Mouse (Mus musculus) lung, postnatal 10 days (tissue): ENCODE data around the gene Tbc1d8.

Experiments used
- DNase-seq: peaks from one replicate; pipeline ENCODE4 v3.0.0; 2021

The Tbc1d8 gene

DNA sequence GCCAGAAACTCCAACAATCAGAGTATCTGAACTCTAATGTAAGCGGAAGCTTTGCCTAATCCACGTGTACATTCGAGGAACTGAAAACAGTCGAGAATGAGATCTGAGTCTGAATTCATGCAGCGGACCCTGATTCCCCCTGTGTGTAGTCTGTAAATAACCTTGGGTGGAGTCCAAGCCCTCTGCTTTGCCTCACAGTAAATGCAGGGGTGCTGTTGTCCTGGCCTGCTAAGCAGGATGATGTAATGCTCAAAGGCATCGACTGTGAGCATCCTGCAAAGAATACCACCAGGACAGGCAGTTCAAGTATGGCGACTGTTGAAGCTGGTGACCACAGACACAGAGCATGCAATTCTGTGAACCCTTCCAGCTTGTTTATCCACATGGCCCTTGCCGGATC, 34.8 kb downstream of the Tbc1d8 start:
- DNase-seq = no peak

DNA sequence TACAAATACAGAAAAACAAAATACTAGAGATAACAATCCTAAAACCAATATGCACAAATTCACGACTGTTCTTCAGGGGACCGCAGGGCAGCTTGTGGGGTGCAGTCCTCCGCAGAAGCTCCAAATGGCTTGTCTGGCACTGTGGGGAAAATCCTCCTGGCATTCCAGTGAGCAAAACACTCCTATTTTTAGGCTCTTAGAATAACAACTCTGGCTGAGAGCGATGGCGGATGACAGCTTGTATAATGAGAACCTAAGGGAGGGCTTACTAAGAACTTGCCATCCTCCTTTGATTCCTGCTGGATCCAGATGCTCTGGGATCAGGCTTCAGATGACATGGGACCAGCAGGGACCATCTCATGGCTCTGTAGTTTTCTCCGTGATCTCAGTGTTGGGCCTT, 36.9 kb downstream of the Tbc1d8 start:
- DNase-seq = no peak

DNA sequence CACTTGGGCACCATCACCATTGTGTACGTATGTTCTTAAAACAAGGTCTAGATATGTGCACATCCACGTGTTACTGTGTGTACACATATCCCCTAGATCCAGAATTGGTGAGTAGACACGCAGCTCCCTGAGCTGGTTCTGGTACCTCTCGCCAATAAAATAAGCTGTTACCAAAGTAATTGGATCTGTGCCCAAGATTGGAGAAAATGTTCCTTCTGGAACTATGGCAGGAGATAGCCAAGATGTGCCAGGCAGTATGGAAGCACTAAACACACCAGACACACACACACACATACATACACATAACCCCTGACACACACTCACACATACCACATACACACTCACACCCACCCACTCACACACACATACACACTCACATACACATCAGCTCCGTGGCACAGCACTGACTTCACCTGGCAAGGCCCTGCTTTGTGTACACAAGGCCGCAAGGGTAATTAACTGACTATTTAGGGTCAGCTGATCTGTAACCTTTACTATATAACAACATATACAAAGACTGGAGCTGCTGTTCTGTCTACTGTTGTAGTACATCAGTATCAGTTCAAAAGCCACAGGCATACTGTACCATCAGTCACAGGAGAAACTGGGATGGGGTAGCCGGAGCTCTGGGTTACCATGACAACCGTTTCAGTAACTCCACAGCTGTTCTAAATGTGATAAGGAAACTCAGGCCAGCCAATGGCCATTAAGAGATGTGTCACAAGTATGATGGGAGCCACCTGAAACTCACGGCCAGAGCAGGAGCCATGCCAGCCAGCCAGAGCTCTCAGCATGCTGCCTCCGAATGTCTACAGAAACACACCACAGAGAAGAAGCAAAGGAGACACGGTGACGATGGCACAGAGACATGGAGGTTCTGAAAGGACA, 38.6 kb downstream of the Tbc1d8 start:
- DNase-seq = no peak

- no peak for DNase-seq
Measured at GRCm38 (mm10) chr1:39438629-39439028, 39.9 kb downstream of the Tbc1d8 start.

GRCm38 (mm10) chr1:39434264-39434663, 44.3 kb downstream of the Tbc1d8 start:
- DNase-seq = no peak

DNA sequence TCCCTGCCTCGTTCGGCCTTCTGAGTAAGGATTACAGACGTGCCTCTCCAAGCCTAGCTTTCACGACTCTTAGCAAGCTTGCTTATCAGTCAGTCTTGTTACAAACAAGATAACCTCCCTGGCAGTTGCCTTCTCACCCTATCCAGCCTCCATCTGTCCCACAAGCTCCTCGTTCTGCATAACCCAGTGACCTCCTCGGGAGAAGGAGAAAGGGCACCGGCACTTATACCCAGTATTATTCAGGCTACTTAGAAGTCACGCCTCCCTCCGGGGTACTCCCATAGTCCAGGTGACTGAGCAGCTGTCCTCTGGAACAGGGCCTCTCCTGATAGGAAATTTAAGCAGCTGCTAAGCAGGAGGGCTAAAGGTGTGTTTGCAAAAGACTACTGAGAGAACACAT, 48.5 kb downstream of the Tbc1d8 start:
- DNase-seq = no peak

DNA sequence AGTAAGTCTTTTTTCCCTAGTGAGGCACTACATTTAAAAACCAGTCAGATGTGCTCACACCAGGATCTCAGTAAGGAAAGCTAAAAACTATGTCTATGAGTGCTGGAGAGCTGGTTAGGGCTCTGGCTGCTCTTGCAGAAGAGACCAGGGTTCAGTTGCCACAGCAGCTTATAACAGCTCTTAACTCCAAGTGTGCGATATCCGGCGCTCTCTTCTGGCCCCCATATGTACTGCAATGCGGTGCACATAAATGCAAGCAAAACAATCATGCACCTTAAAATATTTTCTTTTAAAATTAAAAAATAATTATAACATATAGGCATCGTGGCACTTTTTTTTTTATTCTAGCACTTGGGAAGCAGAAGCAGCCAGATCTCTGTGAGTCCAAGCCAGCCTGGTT, 49.5 kb downstream of the Tbc1d8 start:
- DNase-seq = no peak

GRCm38 (mm10) chr1:39428280-39428679, 50.3 kb downstream of the Tbc1d8 start:
- no peak for DNase-seq

DNA sequence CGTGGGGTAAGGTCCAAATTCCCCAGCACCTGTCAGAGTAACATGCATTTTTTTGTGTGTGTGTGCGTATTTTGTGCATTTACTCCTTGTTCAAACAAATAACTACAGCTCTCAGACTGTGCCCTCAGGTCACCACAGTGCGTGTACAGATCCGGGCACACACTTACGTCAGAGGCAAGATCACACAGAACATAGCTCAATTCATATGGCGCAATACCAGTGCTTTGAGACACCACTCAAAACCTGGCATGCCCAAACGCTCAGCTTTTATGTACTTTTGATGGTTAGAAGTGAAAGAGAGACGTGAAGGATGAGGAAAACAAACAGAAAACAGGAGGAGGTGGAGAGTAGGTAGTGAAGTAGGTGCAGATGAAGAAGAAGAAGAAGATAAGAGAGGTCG, 53.1 kb downstream of the Tbc1d8 start:
- peak; percentile 52 for DNase-seq

DNA sequence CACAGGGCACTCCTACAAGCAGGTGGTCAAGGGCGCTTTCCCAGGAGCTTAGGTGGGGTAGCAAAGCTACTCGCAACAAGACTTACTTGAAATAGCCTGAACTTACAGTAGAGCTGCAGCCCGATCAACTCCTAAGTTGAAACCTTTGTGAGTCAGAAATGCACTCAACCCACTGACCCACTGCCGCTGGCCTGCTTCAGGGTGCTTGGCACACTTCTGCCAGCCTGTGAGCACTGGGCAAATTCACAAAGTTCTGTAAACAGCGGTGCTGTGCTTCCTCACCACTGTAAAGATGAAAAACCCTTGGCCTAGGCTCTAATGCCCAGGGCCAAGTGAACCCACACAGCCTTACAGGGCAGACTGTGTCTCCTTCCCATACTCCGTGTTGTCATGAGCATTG, 57.6 kb downstream of the Tbc1d8 start:
- no peak for DNase-seq

- DNase-seq = no peak
Measured at GRCm38 (mm10) chr1:39418852-39419251, 59.7 kb downstream of the Tbc1d8 start.

- DNase-seq = peak; percentile 81
Measured at GRCm38 (mm10) chr1:39417817-39418216, 60.7 kb downstream of the Tbc1d8 start.

GRCm38 (mm10) chr1:39410085-39410821, 68.3 kb downstream of the Tbc1d8 start:
- peak; percentile 41 for DNase-seq

GRCm38 (mm10) chr1:39408668-39409067, 69.9 kb downstream of the Tbc1d8 start:
- DNase-seq = no peak

DNA sequence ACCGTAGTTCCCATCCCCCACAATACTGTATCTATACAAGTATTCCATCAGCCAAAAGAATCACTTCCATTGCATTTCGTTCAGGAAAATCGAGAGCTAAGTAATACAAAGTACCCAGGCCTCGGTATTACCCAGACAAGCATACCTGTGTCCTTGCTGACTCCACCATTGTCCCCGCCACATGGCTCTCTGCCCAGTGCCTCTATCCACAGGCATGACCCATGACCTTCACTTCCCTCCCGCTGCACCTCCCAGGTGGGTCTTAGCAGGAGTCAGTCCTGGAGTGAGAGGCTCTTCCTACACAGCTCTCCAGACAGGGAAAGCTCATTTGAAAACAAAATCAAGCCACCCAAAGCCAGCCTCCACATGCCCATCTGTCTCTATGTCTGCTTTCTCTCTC, 70.4 kb downstream of the Tbc1d8 start:
- DNase-seq = no peak

GRCm38 (mm10) chr1:39407108-39407507, 71.4 kb downstream of the Tbc1d8 start:
- DNase-seq = no peak

GRCm38 (mm10) chr1:39400173-39400572, 78.4 kb downstream of the Tbc1d8 start:
- DNase-seq = no peak

GRCm38 (mm10) chr1:39399228-39399627, 79.3 kb downstream of the Tbc1d8 start:
- DNase-seq = peak; percentile 42

DNA sequence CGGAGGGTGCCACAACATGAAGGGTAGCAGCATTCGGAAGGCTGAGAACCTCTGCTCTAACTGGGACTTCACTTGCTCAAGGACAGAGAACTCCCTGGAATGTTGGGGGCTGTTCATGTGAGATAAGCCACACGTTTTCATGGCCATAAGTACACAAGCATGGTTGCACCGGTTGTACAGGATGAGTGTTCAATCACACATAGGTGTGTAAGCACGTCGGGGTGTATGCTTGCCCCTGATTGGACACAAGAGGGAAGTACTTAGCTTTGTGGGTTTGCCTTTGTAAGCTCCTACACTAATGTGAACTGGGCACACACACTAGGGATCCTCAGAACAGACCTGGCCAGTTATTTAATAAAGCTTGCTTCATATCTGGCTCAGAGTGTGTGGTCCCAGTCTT, 80.3 kb downstream of the Tbc1d8 start:
- no peak for DNase-seq

DNA sequence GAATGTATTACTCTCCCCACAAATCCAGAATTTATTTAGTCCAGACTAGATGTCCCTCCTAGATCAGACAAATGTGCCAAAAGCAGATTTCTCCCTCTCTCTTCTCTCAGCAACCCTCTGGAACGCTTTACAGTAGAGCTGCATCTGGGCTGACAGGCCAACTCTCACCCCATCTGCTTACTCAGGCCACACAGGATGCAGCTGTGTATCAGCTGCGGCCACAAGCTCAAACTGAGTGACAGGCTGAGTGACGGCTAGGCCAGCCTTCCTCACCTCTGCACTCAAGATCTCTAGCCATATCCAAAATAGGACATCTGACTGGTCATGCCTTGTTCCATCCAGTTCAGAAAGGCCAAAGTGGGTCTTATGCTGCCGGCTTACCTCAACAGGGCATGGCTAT, 82.2 kb downstream of the Tbc1d8 start:
- DNase-seq = peak; percentile 48

GRCm38 (mm10) chr1:39394650-39395049, 83.9 kb downstream of the Tbc1d8 start:
- no peak for DNase-seq

- DNase-seq = peak; percentile 41
Measured at GRCm38 (mm10) chr1:39394096-39394495, 84.5 kb downstream of the Tbc1d8 start.

- peak; percentile 32 for DNase-seq
Measured at GRCm38 (mm10) chr1:39393217-39393867, 85.2 kb downstream of the Tbc1d8 start.

DNA sequence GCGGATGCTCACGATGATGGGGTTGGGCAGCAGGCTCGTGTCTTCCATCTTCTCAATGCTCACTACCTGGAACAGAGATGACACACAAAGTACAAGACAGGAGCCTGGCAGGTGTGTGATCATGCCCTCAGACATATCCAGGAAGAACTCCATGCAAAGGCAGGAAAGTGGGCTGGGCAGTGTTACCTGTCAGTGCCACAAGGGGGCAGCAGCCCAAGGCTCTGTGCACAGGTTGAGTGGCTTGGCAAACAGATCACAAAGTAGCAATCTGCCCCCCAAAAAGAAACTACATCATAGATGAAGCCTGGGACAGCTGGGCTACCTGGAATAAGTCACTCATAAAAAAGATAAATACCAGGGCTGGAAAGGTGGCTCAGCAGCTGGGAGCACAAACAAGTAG, 86.4 kb downstream of the Tbc1d8 start:
- peak; percentile 84 for DNase-seq
